ENCODE assay signal across 18 mouse cellular contexts in the genomic region with DNA sequence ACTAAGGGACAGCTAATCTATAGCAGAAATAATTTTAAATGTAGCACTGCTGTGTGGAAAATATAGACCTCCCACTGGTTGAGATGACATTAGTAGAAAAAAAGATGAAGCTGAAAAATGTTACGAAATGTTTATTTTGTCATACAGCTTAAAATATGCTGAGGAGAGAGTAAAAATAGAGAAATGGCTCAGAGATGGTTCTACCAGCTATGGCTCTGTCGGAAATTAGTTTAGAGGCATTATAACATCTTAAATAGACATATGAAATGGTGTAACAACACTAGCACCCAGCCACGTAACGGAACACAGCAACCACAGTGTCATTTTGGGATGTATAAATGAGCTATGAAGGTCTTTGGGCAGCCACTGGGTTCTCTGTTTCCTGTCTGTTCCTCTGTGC.
DNase-seq lines count a peak whose midpoint lies in the region; ATAC-seq and TF ChIP-seq lines count a peak whose summit lies in the region.
"Had no signal": no experiment of that assay in that cellular context is flagged by ENCODE, and none has a peak within 500 bp of the region (broad histone marks: within the 10 kb centered on the region; RNA-seq: fewer than 3 reads in every experiment).

No protein-coding gene starts in this region.

- WGBS in forebrain, embryonic 13.5 days = 86% methylated on average over 4 of the region's 4 CpGs
- WGBS in forebrain, embryonic 10.5 days = 89% methylated on average over 4 of the region's 4 CpGs
- WGBS in midbrain, embryonic 13.5 days = 74% methylated on average over 4 of the region's 4 CpGs
- WGBS in midbrain, embryonic 11.5 days = 89% methylated on average over 4 of the region's 4 CpGs
- 69% methylated on average over 4 of the region's 4 CpGs for WGBS in hindbrain, embryonic 15.5 days
- 49% methylated on average over 4 of the region's 4 CpGs for WGBS in midbrain, postnatal 0 days

- no peak overlapping the region for H3K9ac ChIP-seq in forebrain, embryonic 13.5 days
- H3K9ac ChIP-seq in midbrain, embryonic 13.5 days (replicated peaks) = no peak overlapping the region
- no peak overlapping the region for H3K9ac ChIP-seq in midbrain, embryonic 11.5 days (ENCODE audit: low read length)
- no peak overlapping the region for H3K9ac ChIP-seq in hindbrain, embryonic 15.5 days
- no peak overlapping the region for H3K9ac ChIP-seq in midbrain, postnatal 0 days (replicated peaks; ENCODE audit: low read length, poor library complexity, severe bottlenecking)
- H3K9ac ChIP-seq: limb, embryonic 13.5 days; liver, embryonic 14.5 days; neural tube, embryonic 13.5 days; stomach, embryonic 15.5 days had no signal

- no peaks in the 10 kb centered on the region for H3K9me3 ChIP-seq in forebrain, embryonic 13.5 days (replicated peaks)
- H3K9me3 ChIP-seq in forebrain, embryonic 10.5 days = no peaks in the 10 kb centered on the region
- no peaks in the 10 kb centered on the region for H3K9me3 ChIP-seq in midbrain, embryonic 13.5 days
- no peaks in the 10 kb centered on the region for H3K9me3 ChIP-seq in midbrain, embryonic 11.5 days (ENCODE audit: control insufficient read depth, low read length)
- H3K9me3 ChIP-seq in hindbrain, embryonic 15.5 days = no peaks in the 10 kb centered on the region
- H3K9me3 ChIP-seq in midbrain, postnatal 0 days (ENCODE audit: low read length) = no peaks in the 10 kb centered on the region
- H3K9me3 ChIP-seq: limb, embryonic 13.5 days; stomach, embryonic 15.5 days had no signal

- DNase-seq in forebrain, embryonic 10.5 days (ENCODE audit: extremely low spot score, low spot score) = no peak
- DNase-seq in midbrain, embryonic 11.5 days (ENCODE audit: low spot score, missing footprints) = no peak
- no peak for DNase-seq in midbrain, postnatal 0 days (ENCODE audit: low spot score)
- no peak for DNase-seq in testis, postnatal 14 days (ENCODE audit: low spot score)
- no peak for DNase-seq in kidney, adult 11 months
- DNase-seq: adrenal gland, postnatal 10 days; cerebellum, adult 18-20 months; gastrocnemius, postnatal 14 days; kidney, postnatal 10 days had no signal

- no peak overlapping the region; the same call in 1 of the 2 replicates for H3K27ac ChIP-seq in forebrain, embryonic 13.5 days
- no peak overlapping the region for H3K27ac ChIP-seq in forebrain, embryonic 10.5 days
- peak overlapping the region; percentile 84 for H3K27ac ChIP-seq in midbrain, embryonic 13.5 days
- H3K27ac ChIP-seq in midbrain, embryonic 11.5 days (ENCODE audit: low read depth, low read length) = no peak overlapping the region
- H3K27ac ChIP-seq in hindbrain, embryonic 15.5 days (replicated peaks) = peak overlapping the region; percentile 46
- H3K27ac ChIP-seq in midbrain, postnatal 0 days (ENCODE audit: low read depth, low read length) = peak overlapping the region; percentile 39; the same call in 1 of the 2 replicates
- H3K27ac ChIP-seq: limb, embryonic 13.5 days; liver, embryonic 14.5 days; neural tube, embryonic 13.5 days; stomach, embryonic 15.5 days had no signal

- no peak overlapping the region for H3K4me3 ChIP-seq in forebrain, embryonic 13.5 days
- no peak overlapping the region for H3K4me3 ChIP-seq in forebrain, embryonic 10.5 days
- H3K4me3 ChIP-seq in midbrain, embryonic 13.5 days (replicated peaks) = no peak overlapping the region
- H3K4me3 ChIP-seq in midbrain, embryonic 11.5 days (ENCODE audit: low read depth, low read length) = no peak overlapping the region
- H3K4me3 ChIP-seq in hindbrain, embryonic 15.5 days = no peak overlapping the region
- H3K4me3 ChIP-seq in midbrain, postnatal 0 days (ENCODE audit: low read depth, low read length) = no peak overlapping the region
- H3K4me3 ChIP-seq: limb, embryonic 13.5 days; neural tube, embryonic 13.5 days; stomach, embryonic 15.5 days had no signal

- 0 out of 2 replicates have a peak, but pooled peaks have one; percentile 3 for ATAC-seq in forebrain, embryonic 13.5 days
- ATAC-seq in midbrain, embryonic 13.5 days = no peak; the same call in 1 of the 2 replicates
- ATAC-seq in midbrain, embryonic 11.5 days (ENCODE audit: low FRiP score) = no peak
- no peak for ATAC-seq in hindbrain, embryonic 15.5 days (ENCODE audit: low FRiP score, low read depth)
- no peak for ATAC-seq in midbrain, postnatal 0 days (ENCODE audit: low FRiP score)
- ATAC-seq: intestine, embryonic 16.5 days had no signal

- H3K4me1 ChIP-seq in forebrain, embryonic 13.5 days = peaks cover 20% of the 10 kb centered on the region
- peaks cover 21% of the 10 kb centered on the region for H3K4me1 ChIP-seq in forebrain, embryonic 10.5 days
- peaks cover 42% of the 10 kb centered on the region for H3K4me1 ChIP-seq in midbrain, embryonic 13.5 days (replicated peaks)
- peaks cover 10% of the 10 kb centered on the region; the same call in 1 of the 2 replicates for H3K4me1 ChIP-seq in midbrain, embryonic 11.5 days (ENCODE audit: control insufficient read depth, insufficient read depth, low read length)
- H3K4me1 ChIP-seq in hindbrain, embryonic 15.5 days (replicated peaks) = peaks cover 23% of the 10 kb centered on the region
- peaks cover 4% of the 10 kb centered on the region; the same call in 1 of the 2 replicates for H3K4me1 ChIP-seq in midbrain, postnatal 0 days (ENCODE audit: insufficient read depth, low read length)
- H3K4me1 ChIP-seq: limb, embryonic 13.5 days; stomach, embryonic 15.5 days had no signal

- H3K4me2 ChIP-seq in forebrain, embryonic 13.5 days = no peak overlapping the region
- H3K4me2 ChIP-seq in midbrain, embryonic 13.5 days (replicated peaks) = no peak overlapping the region
- H3K4me2 ChIP-seq in midbrain, embryonic 11.5 days = no peak overlapping the region
- H3K4me2 ChIP-seq in hindbrain, embryonic 15.5 days = no peak overlapping the region
- H3K4me2 ChIP-seq in midbrain, postnatal 0 days (ENCODE audit: low read depth, low read length, poor library complexity, severe bottlenecking) = no peak overlapping the region
- H3K4me2 ChIP-seq: limb, embryonic 13.5 days; neural tube, embryonic 13.5 days; stomach, embryonic 15.5 days had no signal

- TF ChIP-seq CTCF in midbrain, postnatal 0 days (IDR thresholded peaks at IDR 0.05) = no peak

- no peaks in the 10 kb centered on the region for H3K27me3 ChIP-seq in forebrain, embryonic 13.5 days
- H3K27me3 ChIP-seq in forebrain, embryonic 10.5 days (ENCODE audit: poor library complexity, severe bottlenecking) = peaks cover 22% of the 10 kb centered on the region
- H3K27me3 ChIP-seq in midbrain, embryonic 13.5 days = no peaks in the 10 kb centered on the region
- no peaks in the 10 kb centered on the region for H3K27me3 ChIP-seq in midbrain, embryonic 11.5 days (ENCODE audit: control insufficient read depth, insufficient read depth, low read length)
- H3K27me3 ChIP-seq in hindbrain, embryonic 15.5 days = no peaks in the 10 kb centered on the region
- no peaks in the 10 kb centered on the region for H3K27me3 ChIP-seq in midbrain, postnatal 0 days (ENCODE audit: insufficient read depth, low read length)
- H3K27me3 ChIP-seq: CH12.LX; neural tube, embryonic 13.5 days had no signal

- H3K36me3 ChIP-seq in forebrain, embryonic 13.5 days (ENCODE audit: poor library complexity, severe bottlenecking) = no peaks in the 10 kb centered on the region
- no peaks in the 10 kb centered on the region for H3K36me3 ChIP-seq in forebrain, embryonic 10.5 days (replicated peaks)
- no peaks in the 10 kb centered on the region for H3K36me3 ChIP-seq in midbrain, embryonic 13.5 days
- no peaks in the 10 kb centered on the region for H3K36me3 ChIP-seq in midbrain, embryonic 11.5 days (ENCODE audit: control insufficient read depth, insufficient read depth, low read length)
- no peaks in the 10 kb centered on the region for H3K36me3 ChIP-seq in hindbrain, embryonic 15.5 days
- no peaks in the 10 kb centered on the region for H3K36me3 ChIP-seq in midbrain, postnatal 0 days (ENCODE audit: insufficient read depth, low read length)
- H3K36me3 ChIP-seq: limb, embryonic 13.5 days; neural tube, embryonic 13.5 days; stomach, embryonic 15.5 days had no signal

Comparison
In these comparisons a context has a peak if more than half of its experiments do, and no peak if none do; other contexts are left out.
1. H3K27ac ChIP-seq: peak in midbrain, embryonic 13.5 days (single experiment), hindbrain, embryonic 15.5 days (single experiment) and midbrain, postnatal 0 days (single experiment); none in forebrain, embryonic 13.5 days (single experiment), forebrain, embryonic 10.5 days (single experiment) and midbrain, embryonic 11.5 days (single experiment).